Mouse (Mus musculus) frontal cortex, postnatal 14 days (tissue): Measurements from ENCODE around the gene Vars.
"Not testable (repeated sequence)": the region's sequence is repeated elsewhere in the genome, so short reads cannot be mapped to it uniquely, and the experiment has no call there.

ENCODE experiments used
- DNase-seq, 2 experiments: peaks; one replicate each; pipeline ENCODE4 v3.0.0; 2022; ENCODE audit warnings: low spot score in 2 of 2

Vars gene

GRCm38 (mm10) chr17:35000717-35001451 is at the start of gene Vars:
TSS of gene Vars (plus strand) at chr17:35000987.
- peak; percentile 70 to 74 for DNase-seq

GRCm38 (mm10) chr17:34951636-34952377 is 49.0 kb upstream of the Vars start:
- DNase-seq, result peak in 1 of 2 experiments; percentile 52

- DNase-seq, result peak in 1 of 2 experiments; percentile 77
These were observed 48.3 kb upstream of the Vars start for GRCm38 (mm10) chr17:34952378-34953040.

GRCm38 (mm10) chr17:34953258-34953657 is 47.5 kb upstream of the Vars start:
- DNase-seq, result no peak

GRCm38 (mm10) chr17:34953904-34954303 is 46.9 kb upstream of the Vars start:
- DNase-seq, result no peak

GRCm38 (mm10) chr17:34954831-34955230 is 46.0 kb upstream of the Vars start:
- no peak for DNase-seq

GRCm38 (mm10) chr17:34955884-34956283 is 44.9 kb upstream of the Vars start:
- DNase-seq, result no peak

GRCm38 (mm10) chr17:34956340-34956739 is 44.4 kb upstream of the Vars start:
- no peak for DNase-seq

GRCm38 (mm10) chr17:34957291-34957690 is 43.5 kb upstream of the Vars start:
- DNase-seq, result not testable (repeated sequence)

- not testable (repeated sequence) for DNase-seq
These were observed 42.8 kb upstream of the Vars start for GRCm38 (mm10) chr17:34957966-34958365.

- DNase-seq, result not testable (repeated sequence)
These were observed 42.1 kb upstream of the Vars start for GRCm38 (mm10) chr17:34958734-34959129.

GRCm38 (mm10) chr17:34959130-34959778 is 41.5 kb upstream of the Vars start, which contains the start of gene Hspa1b:
TSS of gene Hspa1b (minus strand) at chr17:34959238.
- peak; percentile 68 to 71 for DNase-seq

- no peak for DNase-seq
These were observed 40.8 kb upstream of the Vars start for GRCm38 (mm10) chr17:34959881-34960515.

GRCm38 (mm10) chr17:34960702-34961493 is 39.9 kb upstream of the Vars start:
- DNase-seq, result no peak

- no peak for DNase-seq
These were observed 38.7 kb upstream of the Vars start for GRCm38 (mm10) chr17:34962125-34962524.

GRCm38 (mm10) chr17:34962841-34963240 is 37.9 kb upstream of the Vars start:
- DNase-seq, result no peak

- no peak for DNase-seq
These were observed 36.1 kb upstream of the Vars start for GRCm38 (mm10) chr17:34964640-34965049.

GRCm38 (mm10) chr17:34965627-34966026 is 35.2 kb upstream of the Vars start:
- no peak for DNase-seq

GRCm38 (mm10) chr17:34969822-34970221 is 31.0 kb upstream of the Vars start, which contains the start of gene Gm20481:
TSS of gene Gm20481 (plus strand) at chr17:34969912.
- not testable (repeated sequence) for DNase-seq

GRCm38 (mm10) chr17:34970850-34971249 is 29.9 kb upstream of the Vars start:
- DNase-seq, result not testable (repeated sequence)
